Mouse (Mus musculus): ENCODE measurements around the gene Olfr859.
"Not testable (repeated sequence)": the region's sequence is repeated elsewhere in the genome, so short reads cannot be mapped to it uniquely, and the experiment has no call there.

Gene Olfr859

DNA sequence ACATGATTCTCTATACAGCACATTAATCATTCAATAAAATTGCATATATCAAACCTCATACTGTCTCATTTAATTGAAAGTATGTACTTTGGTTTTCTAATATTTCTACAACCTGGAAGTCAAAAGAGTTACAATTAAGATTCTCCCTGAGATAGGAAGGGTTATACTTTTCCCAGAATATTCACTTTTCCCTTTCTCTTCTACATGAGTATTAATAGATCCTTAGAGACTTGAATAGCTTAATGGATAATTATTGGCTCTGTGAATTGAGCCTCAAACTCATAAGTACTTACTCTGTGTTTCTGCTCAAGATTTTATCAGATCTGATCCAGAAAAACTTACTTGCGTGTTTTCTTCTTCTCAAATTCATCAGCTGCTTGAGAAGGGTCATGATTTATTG, at the start of gene Olfr859:
Olfr859 (plus strand) TSS at position 301 of the 400 bp plus-strand sequence.
- ATAC-seq (ENCODE audit: insufficient number of reproducible peaks, low FRiP score, low TSS enrichment) = not testable (repeated sequence)

DNA sequence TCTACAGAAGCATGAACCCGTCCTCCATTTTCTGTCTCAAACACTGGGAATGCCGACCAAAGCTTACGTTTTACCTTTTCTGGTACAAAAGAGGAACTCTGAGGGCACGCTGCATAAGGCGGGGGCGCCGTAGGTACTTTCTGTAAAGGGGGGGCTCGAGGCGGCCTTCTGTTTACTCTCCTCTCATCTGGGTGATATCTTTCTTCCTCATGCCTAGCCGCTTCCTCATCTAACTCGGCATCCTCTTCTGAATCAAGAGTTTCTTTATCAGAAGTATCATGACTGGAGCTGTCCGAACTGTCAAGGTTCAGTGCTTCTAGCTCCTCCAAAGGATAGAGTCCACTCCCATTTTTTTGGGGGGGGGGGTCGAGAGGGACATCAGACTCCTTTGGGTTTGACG, 35.6 kb upstream of the Olfr859 start:
- no peak for ATAC-seq (ENCODE audit: insufficient number of reproducible peaks, low FRiP score, low TSS enrichment)

DNA sequence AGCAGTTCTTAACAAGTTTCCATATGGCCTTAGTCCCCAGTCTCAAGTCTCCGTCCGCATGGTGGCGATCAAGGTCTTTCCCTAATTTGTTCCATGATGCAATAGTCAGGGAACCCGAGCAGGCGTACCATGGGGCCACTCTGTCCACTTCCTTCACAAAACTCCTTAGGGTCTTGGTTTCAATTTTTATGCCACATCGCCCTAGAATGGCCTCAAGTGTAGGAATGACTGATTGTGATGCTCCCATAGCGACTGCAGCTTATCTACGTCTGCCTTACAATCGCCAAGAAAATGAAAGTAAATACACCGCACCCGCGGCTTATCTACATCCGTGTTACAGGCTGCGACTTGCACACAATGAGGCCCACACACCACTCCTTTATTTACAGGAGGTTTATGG, 35.0 kb upstream of the Olfr859 start:
- ATAC-seq (ENCODE audit: insufficient number of reproducible peaks, low FRiP score, low TSS enrichment) = no peak

DNA sequence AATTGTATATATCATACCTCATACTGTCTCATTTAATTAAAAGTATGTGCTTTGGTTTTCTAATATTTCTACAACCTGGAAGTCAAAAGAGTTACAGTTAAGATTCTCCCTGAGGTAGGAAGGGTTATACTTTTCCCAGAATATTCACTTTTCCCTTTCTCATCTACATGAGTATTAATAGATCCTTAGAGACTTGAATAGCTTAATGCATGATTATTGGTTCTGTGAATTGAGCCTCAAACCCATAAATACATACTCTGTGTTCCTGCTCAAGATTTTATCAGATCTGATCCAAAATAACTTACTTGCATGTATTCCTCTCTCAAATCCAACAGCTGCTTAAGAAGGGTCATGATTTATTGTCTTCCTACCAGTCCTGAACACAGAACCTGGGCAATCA, 24.7 kb upstream of the Olfr859 start, which contains the start of gene Olfr58:
Olfr58 (plus strand) TSS at position 301 of the 400 bp plus-strand sequence.
- ATAC-seq (ENCODE audit: insufficient number of reproducible peaks, low FRiP score, low TSS enrichment) = no peak

DNA sequence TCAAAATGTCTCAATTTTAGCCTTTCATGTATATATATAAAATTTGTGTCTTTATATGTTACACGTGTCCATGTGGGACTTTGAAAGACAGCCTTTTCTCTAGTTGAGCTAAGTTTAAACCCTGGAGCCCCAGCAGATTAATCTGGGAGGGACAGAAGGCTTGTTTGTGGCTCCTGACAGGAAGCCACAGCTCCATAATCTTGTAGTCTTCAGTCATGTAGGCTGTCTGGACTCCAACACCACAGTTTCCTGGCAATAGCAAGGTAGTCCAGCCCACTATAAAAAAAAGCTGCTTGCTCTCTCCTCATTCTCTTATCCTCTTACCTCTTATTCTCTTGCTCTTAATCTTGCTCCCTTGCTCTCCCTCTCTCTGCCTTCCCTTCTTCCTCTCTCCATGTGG, 1.7 kb upstream of the Olfr859 start:
- ATAC-seq (ENCODE audit: insufficient number of reproducible peaks, low FRiP score, low TSS enrichment) = no peak

DNA sequence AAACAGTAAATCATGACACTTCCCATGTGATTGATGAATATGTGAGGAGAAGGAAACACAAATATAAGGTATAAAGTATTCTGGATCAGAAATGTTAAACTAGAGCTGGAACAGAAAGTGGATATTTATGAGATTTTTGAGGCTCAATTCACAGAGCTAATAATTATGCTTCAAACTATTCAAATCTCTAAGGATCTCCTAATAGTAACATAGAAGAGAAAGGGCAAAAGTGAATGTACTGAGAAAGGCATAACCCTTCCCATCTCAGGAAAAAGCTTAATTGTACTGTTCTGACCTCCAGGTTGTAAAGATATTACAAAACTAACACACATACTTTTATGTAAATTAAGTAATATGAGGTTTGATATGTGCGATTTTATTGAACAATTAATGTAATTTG, 44.9 kb downstream of the Olfr859 start, which contains the start of gene Olfr860:
Olfr860 (minus strand) TSS at position 101 of the 400 bp plus-strand sequence.
- no peak for ATAC-seq (ENCODE audit: insufficient number of reproducible peaks, low FRiP score, low TSS enrichment)

All from cerebellum, adult (tissue).